Mouse (Mus musculus): ENCODE measurements at regions not wholly inside any gene's neighbourhood (a gene's known extent, or its start where the extent isn't known, plus 50 kb on each side); places are given as distances from the start of the nearest gene placed in this dataset.

- no peak for DNase-seq (ENCODE audit: low spot score)
Observed at GRCm38 (mm10) chr14:71359581-71359980, 759.9 kb upstream of the Fam160b2 start.

GRCm38 (mm10) chr14:71338219-71338618 is 738.6 kb upstream of the Fam160b2 start:
- no peak for DNase-seq (ENCODE audit: low spot score)

- no peak for DNase-seq (ENCODE audit: low spot score)
Observed at GRCm38 (mm10) chr14:71336906-71337305, 737.3 kb upstream of the Fam160b2 start.

- DNase-seq (ENCODE audit: low spot score): no peak
Observed at GRCm38 (mm10) chr14:71334022-71334421, 734.4 kb upstream of the Fam160b2 start.

GRCm38 (mm10) chr14:71329862-71330630 is 730.4 kb upstream of the Fam160b2 start:
- no peak for DNase-seq (ENCODE audit: low spot score)

DNA sequence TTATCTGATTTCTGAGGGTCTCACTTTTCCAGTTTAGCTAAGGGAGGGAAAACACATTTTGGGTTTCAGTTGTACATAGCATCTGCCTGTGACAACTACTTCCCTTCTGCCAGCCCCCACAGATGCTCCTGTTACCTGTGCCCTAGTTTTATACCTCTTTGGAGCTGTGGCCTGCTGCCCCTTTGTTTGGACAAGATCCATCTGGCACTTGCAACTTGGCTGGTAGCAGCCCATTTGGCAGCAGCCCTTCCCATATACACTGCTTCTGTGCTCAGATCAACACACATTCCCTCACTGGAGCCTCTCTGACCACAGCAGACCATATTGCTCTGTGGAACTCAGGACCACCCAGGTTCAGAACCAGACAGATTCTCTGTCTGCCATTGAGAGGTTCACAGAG is 728.0 kb upstream of the Fam160b2 start:
- DNase-seq (ENCODE audit: low spot score): no peak

GRCm38 (mm10) chr14:71326521-71327105 is 727.0 kb upstream of the Fam160b2 start:
- no peak for DNase-seq (ENCODE audit: low spot score)

GRCm38 (mm10) chr14:71315228-71315627 is 715.6 kb upstream of the Fam160b2 start:
- no peak for DNase-seq (ENCODE audit: low spot score)

- DNase-seq (ENCODE audit: low spot score): peak; percentile 7
Observed at GRCm38 (mm10) chr14:71299755-71300154, 700.1 kb upstream of the Fam160b2 start.

DNA sequence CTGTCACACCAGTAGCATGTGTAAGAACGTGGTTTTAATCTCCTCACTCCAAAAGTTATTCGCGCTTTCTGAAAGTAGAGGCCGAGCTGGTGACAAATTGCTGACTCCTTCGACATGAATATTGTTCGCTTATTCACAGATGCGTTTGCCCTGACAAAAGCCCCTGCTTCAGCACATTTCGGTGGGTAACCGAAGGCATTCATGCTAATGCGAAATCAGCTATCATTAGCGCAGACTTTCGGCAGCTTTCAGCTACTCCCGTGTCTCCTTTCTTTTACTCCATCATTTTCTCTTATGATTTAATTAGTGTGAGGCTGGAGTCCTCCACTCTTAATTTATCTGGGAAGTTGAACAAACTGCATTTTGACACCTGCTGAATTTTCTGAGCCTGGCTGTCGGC is 681.9 kb upstream of the Fam160b2 start:
- DNase-seq (ENCODE audit: low spot score): no peak

- peak; percentile 37 for DNase-seq (ENCODE audit: low spot score)
Observed at GRCm38 (mm10) chr14:71276309-71276791, 676.7 kb upstream of the Fam160b2 start.

GRCm38 (mm10) chr14:71272470-71272869 is 672.8 kb upstream of the Fam160b2 start:
- DNase-seq (ENCODE audit: low spot score): no peak

DNA sequence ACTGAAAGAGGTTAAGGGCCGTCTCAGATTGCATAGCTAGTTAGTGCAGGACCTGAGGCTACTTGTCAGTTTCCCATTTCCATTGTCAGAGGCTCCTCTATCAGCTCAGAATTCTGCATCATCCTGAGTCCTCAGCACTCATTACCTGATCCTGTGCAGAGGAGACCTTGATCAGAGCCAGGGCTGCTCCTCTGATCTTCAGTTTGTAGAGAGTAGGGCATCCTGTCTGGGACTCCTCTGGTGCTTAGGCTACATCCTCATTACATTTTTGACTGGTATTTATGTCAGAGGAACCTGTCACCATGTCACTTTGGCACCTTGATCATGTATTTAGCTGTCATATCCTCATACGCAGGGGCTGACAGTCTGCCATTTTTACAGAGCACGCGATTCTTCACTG is 658.0 kb upstream of the Fam160b2 start:
- no peak for DNase-seq (ENCODE audit: low spot score)

- DNase-seq (ENCODE audit: low spot score): no peak
Observed at GRCm38 (mm10) chr14:71254207-71254606, 654.6 kb upstream of the Fam160b2 start.

GRCm38 (mm10) chr14:71252136-71252535 is 652.5 kb upstream of the Fam160b2 start:
- DNase-seq (ENCODE audit: low spot score): no peak

DNA sequence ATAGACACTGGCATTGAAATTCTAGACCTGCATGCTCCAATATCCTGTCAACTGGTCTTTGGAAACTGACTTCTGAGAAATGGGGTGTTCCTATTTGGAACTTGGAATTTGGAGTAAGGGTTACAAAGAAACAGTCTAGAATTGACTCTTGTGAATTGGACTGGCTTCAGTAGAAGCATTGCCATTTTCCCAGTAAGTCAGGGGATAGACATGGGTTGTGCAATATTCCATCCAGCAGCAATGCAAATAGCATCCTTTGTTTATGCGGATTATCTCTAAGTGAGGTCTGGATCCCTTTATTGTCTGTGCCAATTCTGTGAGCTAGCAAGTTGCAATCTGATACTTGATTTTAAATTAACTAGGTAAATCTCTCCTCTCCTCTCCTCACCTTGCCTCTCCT is 651.5 kb upstream of the Fam160b2 start:
- DNase-seq (ENCODE audit: low spot score): no peak

- peak; percentile 13 for DNase-seq (ENCODE audit: low spot score)
Observed at GRCm38 (mm10) chr14:71249387-71249965, 649.8 kb upstream of the Fam160b2 start.

DNA sequence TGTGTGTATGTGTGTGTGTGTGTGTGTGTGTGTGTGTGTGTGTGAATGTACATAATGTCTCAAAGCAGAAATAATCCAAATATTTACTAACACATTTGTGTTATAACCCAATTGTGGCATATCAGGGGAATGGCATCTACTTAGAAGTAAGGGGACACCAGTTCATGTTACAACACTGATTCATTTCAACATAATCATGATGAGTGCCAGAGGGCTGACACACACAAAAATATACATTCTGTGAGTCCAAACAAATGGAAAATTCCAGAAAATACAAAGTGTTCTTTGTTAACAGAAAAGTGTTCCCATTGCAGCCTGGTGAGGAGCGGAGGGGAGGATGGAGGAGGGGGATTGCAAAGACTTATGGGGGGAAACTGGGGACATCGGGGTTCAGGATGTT is 648.9 kb upstream of the Fam160b2 start:
- no peak for DNase-seq (ENCODE audit: low spot score)

DNA sequence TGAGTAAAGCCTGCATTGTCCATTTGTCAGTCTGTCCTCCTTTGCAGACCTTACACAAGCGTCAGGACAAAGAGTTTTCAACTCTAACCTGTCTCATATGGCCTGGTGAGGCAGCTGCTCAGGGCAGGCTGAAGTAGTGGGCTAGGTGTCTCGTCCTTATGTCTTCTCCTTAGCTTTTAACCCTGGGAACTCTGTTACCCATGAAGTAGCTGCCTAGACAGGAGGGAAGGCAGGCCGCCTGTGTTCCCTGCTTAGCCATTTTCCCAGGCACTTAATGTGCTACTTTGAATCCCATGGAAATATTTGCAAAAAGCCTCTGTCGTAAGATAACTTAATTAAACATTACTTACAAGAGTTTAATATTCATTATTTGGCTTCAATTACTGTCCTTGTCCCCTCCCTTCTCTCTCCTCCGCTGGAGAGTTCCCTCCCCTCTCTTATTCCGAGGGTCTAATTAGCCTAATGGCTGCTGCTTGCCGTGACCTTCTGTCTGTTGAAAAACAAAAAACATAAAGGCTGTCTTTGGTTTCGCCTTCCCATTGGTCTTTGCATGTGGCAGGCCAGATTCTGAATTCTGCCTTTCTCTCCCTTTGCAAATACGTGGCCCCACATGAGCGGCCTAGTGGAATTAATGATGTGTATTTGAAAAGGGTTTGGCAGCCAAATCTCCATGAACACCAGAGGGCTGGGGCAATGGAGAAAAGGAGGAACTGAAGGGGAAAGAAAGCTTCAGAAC is 642.2 kb upstream of the Fam160b2 start:
- no peak for DNase-seq (ENCODE audit: low spot score)

GRCm38 (mm10) chr14:71236192-71236591 is 636.6 kb upstream of the Fam160b2 start:
- DNase-seq (ENCODE audit: low spot score): no peak

GRCm38 (mm10) chr14:71234900-71235299 is 635.3 kb upstream of the Fam160b2 start:
- DNase-seq (ENCODE audit: low spot score): no peak

DNA sequence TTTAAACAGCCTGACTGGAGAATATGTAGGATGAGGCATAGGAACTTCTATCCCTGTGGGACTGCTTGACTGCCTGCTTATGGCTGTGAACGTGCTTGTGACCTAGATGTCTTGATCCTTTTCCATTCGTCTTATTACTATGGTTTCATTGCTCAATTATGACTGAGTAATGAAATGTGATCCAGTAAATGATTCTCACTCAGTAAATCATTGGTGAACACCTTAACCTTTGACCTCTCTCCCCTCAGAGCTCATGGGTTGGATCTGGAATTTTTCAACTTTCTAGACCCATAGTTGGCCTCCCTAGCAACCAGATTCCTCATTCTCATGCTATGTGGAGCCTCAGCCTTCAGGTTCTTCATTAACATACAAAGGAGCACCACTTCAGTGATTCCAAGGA is 634.6 kb upstream of the Fam160b2 start:
- DNase-seq (ENCODE audit: low spot score): no peak

Measured in MN1 (cell line).